14 mouse cellular contexts compared by ENCODE assay signal in genomic region chr8:106770596-106771179, GRCm38 (mm10).
DNase-seq lines count a peak whose midpoint lies in the region; ATAC-seq lines count a peak whose summit lies in the region.
"Had no signal": no experiment of that assay in that cellular context is flagged by ENCODE, and none has a peak within 500 bp of the region (broad histone marks: within the 10 kb centered on the region; RNA-seq: fewer than 3 reads in every experiment).

No protein-coding gene starts in this region.

- H3K27ac ChIP-seq in forebrain, embryonic 15.5 days (replicated peaks), result no peak overlapping the region
- H3K27ac ChIP-seq: embryonic facial prominence, embryonic 10.5 days; forebrain, embryonic 10.5 days; heart, embryonic 13.5 days; hindbrain, embryonic 15.5 days; liver, embryonic 14.5 days had no signal

- intact Hi-C loops in left cerebral cortex, postnatal 10 days (cut with DNase I), result no loop called here

- no peaks in the 10 kb centered on the region for H3K9me3 ChIP-seq in forebrain, embryonic 15.5 days
- H3K9me3 ChIP-seq: embryonic facial prominence, embryonic 10.5 days; forebrain, embryonic 10.5 days; heart, embryonic 13.5 days; hindbrain, embryonic 15.5 days had no signal

- WGBS in forebrain, embryonic 15.5 days, result 88% methylated on average over 9 of the region's 9 CpGs

- H3K4me3 ChIP-seq in forebrain, embryonic 15.5 days, result no peak overlapping the region
- H3K4me3 ChIP-seq: embryonic facial prominence, embryonic 10.5 days; forebrain, embryonic 10.5 days; heart, embryonic 13.5 days; hindbrain, embryonic 15.5 days had no signal

- H3K4me1 ChIP-seq in forebrain, embryonic 15.5 days, result peaks cover 2% of the 10 kb centered on the region; the same call in 1 of the 2 replicates
- H3K4me1 ChIP-seq: heart, embryonic 13.5 days; hindbrain, embryonic 15.5 days had no signal

- H3K27me3 ChIP-seq in forebrain, embryonic 15.5 days, result no peaks in the 10 kb centered on the region
- H3K27me3 ChIP-seq: heart, embryonic 13.5 days; hindbrain, embryonic 15.5 days had no signal

- no peaks in the 10 kb centered on the region for H3K36me3 ChIP-seq in forebrain, embryonic 15.5 days
- H3K36me3 ChIP-seq: forebrain, embryonic 10.5 days; heart, embryonic 13.5 days; hindbrain, embryonic 15.5 days had no signal

- H3K4me2 ChIP-seq in forebrain, embryonic 15.5 days (replicated peaks), result no peak overlapping the region
- H3K4me2 ChIP-seq: heart, embryonic 13.5 days; hindbrain, embryonic 15.5 days had no signal

- H3K9ac ChIP-seq in forebrain, embryonic 15.5 days (replicated peaks), result no peak overlapping the region
- H3K9ac ChIP-seq: heart, embryonic 13.5 days; hindbrain, embryonic 15.5 days; liver, embryonic 14.5 days had no signal

- peak; percentile 10 for DNase-seq in gastrocnemius, adult 18-20 months (ENCODE audit: low spot score)
- no peak for DNase-seq in gastrocnemius, adult 8-10 months (ENCODE audit: low spot score in 2 of 2)
- peak; percentile 43 for DNase-seq in left cerebral cortex, adult 11 months (ENCODE audit: low spot score)
- no peak for DNase-seq in left cerebral cortex, postnatal 10 days (ENCODE audit: extremely low spot score in 1 of 2, low spot score in 2 of 2)
- DNase-seq in layer of hippocampus, postnatal 14 days (ENCODE audit: low spot score in 2 of 2), result peak; percentile 31 to 71
- peak; percentile 55 to 73 for DNase-seq in right cerebral cortex, postnatal 36 days (ENCODE audit: low spot score in 2 of 2)
- no peak for DNase-seq in thymus, adult 18-20 months
- DNase-seq: cerebellum, adult 9-10 months had no signal

- ATAC-seq in forebrain, embryonic 15.5 days (replicated peaks), result no peak

Comparison
In these comparisons a context has a peak if more than half of its experiments do, and no peak if none do; other contexts are left out.
1. DNase-seq: peak in gastrocnemius, adult 18-20 months (single experiment), left cerebral cortex, adult 11 months (single experiment), layer of hippocampus, postnatal 14 days (2 of 2) and right cerebral cortex, postnatal 36 days (2 of 2); none in gastrocnemius, adult 8-10 months (0 of 2), left cerebral cortex, postnatal 10 days (0 of 2) and thymus, adult 18-20 months (0 of 2).